Mouse (Mus musculus): ENCODE results near the gene Stag3. TPM values are rescaled to one million over a fixed set of nuclear protein-coding genes. Genes with fewer than 3 reads are reported as not detected.

The Stag3 gene
- polyA plus RNA-seq, 1 experiment, result 0.05 TPM

DNA sequence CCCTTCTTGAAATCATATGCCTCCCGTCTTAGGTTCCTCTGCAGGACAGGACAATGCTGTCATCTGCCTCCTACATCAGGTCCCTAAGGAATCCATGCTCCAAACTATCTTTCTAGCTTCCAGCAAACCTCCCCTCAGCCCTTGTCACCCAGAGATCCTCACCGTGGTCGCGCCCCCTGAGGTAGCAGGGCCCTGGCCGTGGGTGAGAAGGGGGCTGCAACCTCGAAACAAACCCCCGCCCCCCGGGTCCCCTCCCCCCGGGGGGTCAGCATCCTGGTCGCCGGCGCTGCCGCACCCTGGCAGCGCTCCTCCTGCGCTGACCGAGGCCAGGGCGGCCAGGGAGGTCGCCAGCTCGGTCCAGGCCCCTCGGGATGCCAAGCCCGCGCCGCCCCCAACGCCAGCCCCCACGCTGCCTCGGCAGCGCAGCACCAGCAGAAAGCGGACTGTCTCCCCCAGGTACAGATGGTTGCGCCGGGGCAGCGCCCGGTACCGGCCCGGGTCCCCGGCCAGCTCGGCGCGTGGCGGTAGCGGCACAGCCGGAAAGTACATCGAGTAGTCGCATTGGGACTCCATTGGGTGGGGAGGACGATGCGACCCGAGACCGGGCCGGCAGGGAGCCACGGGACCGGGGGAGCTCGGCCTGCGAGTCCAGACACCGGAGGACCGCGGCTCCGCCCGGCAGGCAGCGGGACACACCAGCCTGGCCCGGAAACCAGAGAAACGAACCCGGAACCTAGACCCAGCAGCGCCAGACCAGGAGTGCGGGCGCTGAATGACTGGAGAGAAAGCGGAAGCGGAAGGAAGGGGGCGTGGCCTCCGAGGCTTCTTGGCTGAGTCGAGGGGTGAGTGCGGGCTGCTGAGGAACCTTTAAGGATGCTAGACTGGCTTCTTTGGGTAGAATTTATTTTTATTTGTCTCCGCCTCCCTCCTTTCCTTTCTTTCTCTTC is 16.5 kb upstream of the Stag3 start, which contains the start of gene BC037034:
Gene BC037034 (minus strand): TSS at position 774 of the 947 bp plus-strand sequence.
- Histone ChIP-seq H3K36me3 (ENCODE audit: control insufficient read depth, insufficient read depth) (peaks cover 3% of the 10 kb centered on the region), H3K79me2 (ENCODE audit: control insufficient read depth, insufficient read depth) (peaks cover 24% of the 10 kb centered on the region), H3K79me3 (ENCODE audit: low read depth) (no peaks in the 10 kb centered on the region), H3K4me3 (ENCODE audit: insufficient read depth, poor library complexity, severe bottlenecking) (peak within 1 kb of the TSS; percentile 69), H3ac (ENCODE audit: control insufficient read depth, insufficient read length, low read depth) (peak within 1 kb of the TSS; percentile 97), H3K27me3 (ENCODE audit: control insufficient read depth, insufficient read depth, insufficient read length) (no peaks in the 10 kb centered on the region)
- TF ChIP-seq MAX (IDR thresholded peaks at IDR 0.05), result peak; percentile 63
- no peak for TF ChIP-seq MYOG (IDR thresholded peaks at IDR 0.05; ENCODE audit: control insufficient read depth, extremely low read depth, insufficient read length)

GRCm38 (mm10) chr5:138264207-138264578 is 15.8 kb upstream of the Stag3 start:
- TF ChIP-seq CTCF (IDR thresholded peaks at IDR 0.05; ENCODE audit: control insufficient read depth, insufficient read depth, insufficient read length), result no peak
- no peak for TF ChIP-seq FOSL1 (IDR thresholded peaks at IDR 0.05; ENCODE audit: insufficient read depth, low read length, poor library complexity, severe bottlenecking)
- H3K36me3 ChIP-seq (ENCODE audit: control insufficient read depth, insufficient read depth), result peaks cover 3% of the 10 kb centered on the region
- peak overlapping the region; percentile 69 for H3K4me3 ChIP-seq (ENCODE audit: insufficient read depth, poor library complexity, severe bottlenecking)
- H3K79me3 ChIP-seq (ENCODE audit: low read depth), result no peaks in the 10 kb centered on the region
- peaks cover 24% of the 10 kb centered on the region for H3K79me2 ChIP-seq (ENCODE audit: control insufficient read depth, insufficient read depth)
- no peaks in the 10 kb centered on the region for H3K27me3 ChIP-seq (ENCODE audit: control insufficient read depth, insufficient read depth, insufficient read length)
- H3ac ChIP-seq (ENCODE audit: control insufficient read depth, insufficient read length, low read depth), result peak overlapping the region; percentile 54

DNA sequence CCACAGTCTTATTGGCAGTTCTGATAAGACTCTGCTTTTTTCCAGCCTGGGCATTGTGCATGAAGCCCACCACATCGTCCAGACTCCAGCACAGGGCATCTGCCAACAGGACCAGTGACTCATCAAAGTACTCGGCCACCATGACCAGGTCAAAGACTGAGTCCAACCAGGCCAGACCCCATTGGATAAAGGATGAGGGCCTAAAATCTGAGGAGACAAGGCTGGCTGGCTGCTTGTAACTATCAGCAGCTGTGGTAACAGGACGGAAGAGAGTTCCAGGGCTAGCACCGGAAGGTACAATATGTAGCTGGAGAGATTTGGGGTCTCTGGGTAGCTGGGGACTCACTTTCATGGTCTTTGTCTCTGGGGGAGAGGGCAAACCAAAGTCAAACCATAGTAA is 14.3 kb upstream of the Stag3 start:
- no peak overlapping the region for H3K4me3 ChIP-seq (ENCODE audit: insufficient read depth, poor library complexity, severe bottlenecking)
- TF ChIP-seq CTCF (IDR thresholded peaks at IDR 0.05; ENCODE audit: control insufficient read depth, insufficient read depth, insufficient read length), result no peak
- no peak for TF ChIP-seq FOSL1 (IDR thresholded peaks at IDR 0.05; ENCODE audit: insufficient read depth, low read length, poor library complexity, severe bottlenecking)
- TF ChIP-seq CEBPB (IDR thresholded peaks at IDR 0.05; ENCODE audit: low read depth), result no peak
- no peak for TF ChIP-seq MYOG (IDR thresholded peaks at IDR 0.05; ENCODE audit: control insufficient read depth, extremely low read depth, insufficient read length)
- no peak for TF ChIP-seq MYOD1 (IDR thresholded peaks at IDR 0.05; ENCODE audit: control insufficient read depth, insufficient read length, low read depth)
- TF ChIP-seq USF1 (IDR thresholded peaks at IDR 0.05; ENCODE audit: low read depth), result no peak
- TF ChIP-seq MAX (IDR thresholded peaks at IDR 0.05), result no peak
- H3ac ChIP-seq (ENCODE audit: control insufficient read depth, insufficient read length, low read depth), result no peak overlapping the region
- H3K36me3 ChIP-seq (ENCODE audit: control insufficient read depth, insufficient read depth), result no peaks in the 10 kb centered on the region
- no peaks in the 10 kb centered on the region for H3K27me3 ChIP-seq (ENCODE audit: control insufficient read depth, insufficient read depth, insufficient read length)
- H3K79me3 ChIP-seq (ENCODE audit: low read depth), result no peaks in the 10 kb centered on the region
- H3K79me2 ChIP-seq (ENCODE audit: control insufficient read depth, insufficient read depth), result peaks cover 24% of the 10 kb centered on the region

DNA sequence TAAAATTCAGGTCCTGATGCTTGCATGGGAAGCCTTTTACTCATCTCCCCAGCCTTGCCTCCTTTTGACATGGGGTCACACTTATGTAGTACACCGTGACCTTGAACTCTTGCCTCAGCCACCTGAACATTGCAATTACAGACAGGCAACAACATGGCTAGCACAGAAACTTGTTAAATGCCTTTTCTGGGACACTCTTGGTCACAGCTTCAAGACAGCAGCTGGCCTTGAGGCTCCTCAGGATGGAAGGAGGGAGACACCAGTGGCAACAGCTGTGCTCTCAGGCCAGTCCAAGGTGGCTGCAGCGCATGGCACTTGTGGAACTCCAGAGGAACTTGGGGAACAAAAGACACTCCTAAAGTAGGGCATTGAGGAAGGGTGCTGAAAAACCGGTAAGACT is 12.9 kb upstream of the Stag3 start:
- Histone ChIP-seq H3ac (ENCODE audit: control insufficient read depth, insufficient read length, low read depth) (no peak overlapping the region), H3K36me3 (ENCODE audit: control insufficient read depth, insufficient read depth) (no peaks in the 10 kb centered on the region), H3K4me3 (ENCODE audit: insufficient read depth, poor library complexity, severe bottlenecking) (no peak overlapping the region), H3K27me3 (ENCODE audit: control insufficient read depth, insufficient read depth, insufficient read length) (peaks cover 6% of the 10 kb centered on the region), H3K79me3 (ENCODE audit: low read depth) (no peaks in the 10 kb centered on the region), H3K79me2 (ENCODE audit: control insufficient read depth, insufficient read depth) (peaks cover 24% of the 10 kb centered on the region)
- no peak for TF ChIP-seq FOSL1 (IDR thresholded peaks at IDR 0.05; ENCODE audit: insufficient read depth, low read length, poor library complexity, severe bottlenecking)
- TF ChIP-seq MYOD1 (IDR thresholded peaks at IDR 0.05; ENCODE audit: control insufficient read depth, insufficient read length, low read depth), result no peak
- no peak for TF ChIP-seq MAX (IDR thresholded peaks at IDR 0.05)
- TF ChIP-seq CEBPB (IDR thresholded peaks at IDR 0.05; ENCODE audit: low read depth), result no peak
- TF ChIP-seq CTCF (IDR thresholded peaks at IDR 0.05; ENCODE audit: control insufficient read depth, insufficient read depth, insufficient read length), result no peak
- no peak for TF ChIP-seq MYOG (IDR thresholded peaks at IDR 0.05; ENCODE audit: control insufficient read depth, extremely low read depth, insufficient read length)
- no peak for TF ChIP-seq USF1 (IDR thresholded peaks at IDR 0.05; ENCODE audit: low read depth)

GRCm38 (mm10) chr5:138268980-138269379 is 11.1 kb upstream of the Stag3 start:
- H3K36me3 ChIP-seq (ENCODE audit: control insufficient read depth, insufficient read depth), result no peaks in the 10 kb centered on the region
- H3K79me2 ChIP-seq (ENCODE audit: control insufficient read depth, insufficient read depth), result peaks cover 8% of the 10 kb centered on the region
- no peak overlapping the region for H3K4me3 ChIP-seq (ENCODE audit: insufficient read depth, poor library complexity, severe bottlenecking)
- H3ac ChIP-seq (ENCODE audit: control insufficient read depth, insufficient read length, low read depth), result no peak overlapping the region
- peaks cover 14% of the 10 kb centered on the region for H3K27me3 ChIP-seq (ENCODE audit: control insufficient read depth, insufficient read depth, insufficient read length)
- H3K79me3 ChIP-seq (ENCODE audit: low read depth), result no peaks in the 10 kb centered on the region
- TF ChIP-seq MAX (IDR thresholded peaks at IDR 0.05) (no peak), CTCF (IDR thresholded peaks at IDR 0.05; ENCODE audit: control insufficient read depth, insufficient read depth, insufficient read length) (no peak), FOSL1 (IDR thresholded peaks at IDR 0.05; ENCODE audit: insufficient read depth, low read length, poor library complexity, severe bottlenecking) (no peak), MYOD1 (IDR thresholded peaks at IDR 0.05; ENCODE audit: control insufficient read depth, insufficient read length, low read depth) (no peak), MYOG (IDR thresholded peaks at IDR 0.05; ENCODE audit: control insufficient read depth, extremely low read depth, insufficient read length) (no peak), CEBPB (IDR thresholded peaks at IDR 0.05; ENCODE audit: low read depth) (no peak), USF1 (IDR thresholded peaks at IDR 0.05; ENCODE audit: low read depth) (no peak)

DNA sequence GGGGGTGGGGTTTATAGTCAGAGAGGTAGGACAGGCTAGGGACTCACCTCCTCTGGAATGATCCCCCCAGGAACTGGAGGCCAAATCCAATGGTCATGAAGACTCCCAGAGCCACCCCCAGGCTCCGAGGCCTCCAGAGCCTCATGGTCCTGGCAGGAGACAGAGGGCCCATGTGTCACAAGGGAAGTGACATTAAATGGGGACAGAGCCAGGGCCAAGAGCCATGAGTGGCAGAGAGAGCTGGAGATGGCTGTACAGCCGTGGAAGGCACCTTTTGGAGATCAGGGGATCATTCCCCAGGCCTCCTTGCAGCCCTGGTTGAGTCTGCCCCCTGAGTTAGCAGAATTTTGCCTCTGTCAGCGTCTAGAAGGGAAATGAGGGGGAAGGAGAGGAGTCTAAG is 8.8 kb upstream of the Stag3 start:
- TF ChIP-seq MAX (IDR thresholded peaks at IDR 0.05), result no peak
- no peak for TF ChIP-seq CTCF (IDR thresholded peaks at IDR 0.05; ENCODE audit: control insufficient read depth, insufficient read depth, insufficient read length)
- TF ChIP-seq USF1 (IDR thresholded peaks at IDR 0.05; ENCODE audit: low read depth), result no peak
- peaks cover 17% of the 10 kb centered on the region for H3K27me3 ChIP-seq (ENCODE audit: control insufficient read depth, insufficient read depth, insufficient read length)
- no peak overlapping the region for H3ac ChIP-seq (ENCODE audit: control insufficient read depth, insufficient read length, low read depth)
- no peaks in the 10 kb centered on the region for H3K79me2 ChIP-seq (ENCODE audit: control insufficient read depth, insufficient read depth)
- no peaks in the 10 kb centered on the region for H3K36me3 ChIP-seq (ENCODE audit: control insufficient read depth, insufficient read depth)
- H3K79me3 ChIP-seq (ENCODE audit: low read depth), result no peaks in the 10 kb centered on the region
- H3K4me3 ChIP-seq (ENCODE audit: insufficient read depth, poor library complexity, severe bottlenecking), result no peak overlapping the region
